Mouse (Mus musculus) MEL (cell line): ENCODE results near the gene BC051019. TPM values are rescaled to one million over a fixed set of nuclear protein-coding genes. Genes with fewer than 3 reads are reported as not detected.

Experiments used
- DNase-seq: peaks from one replicate; pipeline ENCODE4 v3.0.0; 2011; ENCODE audit warnings: low read depth, low spot score
- H3K27ac ChIP-seq: 2 replicates; pipeline ENCODE4 v1.5.1; 2012; ENCODE audit warnings: low read depth, mild to moderate bottlenecking, control low read depth, low read length, moderate library complexity; ENCODE audit not compliant: control insufficient read depth
- H3K27me3 ChIP-seq, 2 experiments: fragments of 150-350 bp in 1 of 2; sonication (generic) in 1 of 2; 2 replicates each; pipeline ENCODE4 v1.6.1; 2012; ENCODE audit warnings: low read length in 2 of 2, mild to moderate bottlenecking in 2 of 2, improper control_type of control experiment in 1 of 2, moderate library complexity in 1 of 2; ENCODE audit not compliant: insufficient read depth in 2 of 2, control insufficient read depth in 1 of 2
- H3K36me3 ChIP-seq, 2 experiments: 2 replicates each; pipeline ENCODE4 v1.6.1; 2012 to 2014; ENCODE audit warnings: low read length in 2 of 2, improper control_type of control experiment in 1 of 2, inconsistent platforms in 1 of 2, mild to moderate bottlenecking in 1 of 2; ENCODE audit not compliant: insufficient read depth in 2 of 2, control insufficient read depth in 1 of 2
- H3K4me1 ChIP-seq, 2 experiments: fragments of 150-350 bp in 1 of 2; sonication (generic) in 1 of 2; 2 replicates each; pipeline ENCODE4 v1.6.1; 2012; ENCODE audit warnings: low read length in 2 of 2, improper control_type of control experiment in 1 of 2, mild to moderate bottlenecking in 1 of 2; ENCODE audit not compliant: insufficient read depth in 2 of 2, control insufficient read depth in 1 of 2
- H3K4me3 ChIP-seq, 2 experiments: fragments of 150-350 bp in 1 of 2; sonication (generic) in 1 of 2; 2 replicates each; pipeline ENCODE4 v1.5.1; 2012; ENCODE audit warnings: low read depth in 2 of 2, low read length in 2 of 2, mild to moderate bottlenecking in 2 of 2, moderate library complexity in 2 of 2, control low read depth in 1 of 2, improper control_type of control experiment in 1 of 2; ENCODE audit not compliant: control insufficient read depth in 1 of 2, insufficient read depth in 1 of 2
- H3K79me2 ChIP-seq: 2 replicates; pipeline ENCODE4 v1.6.1; 2012; ENCODE audit warnings: mild to moderate bottlenecking, low read length, moderate library complexity; ENCODE audit not compliant: control insufficient read depth, poor library complexity, insufficient read depth
- H3K9ac ChIP-seq: 2 replicates; pipeline ENCODE4 v1.6.1; 2012; ENCODE audit warnings: low read depth, mild to moderate bottlenecking, control low read depth, low read length, moderate library complexity; ENCODE audit not compliant: control insufficient read depth, poor library complexity, severe bottlenecking
- H3K9me3 ChIP-seq: fragments of 150-350 bp; sonication (generic); replicated peaks from 2 replicates; pipeline ENCODE4 v1.6.1; 2012; ENCODE audit warnings: mild to moderate bottlenecking, low read length, improper control_type of control experiment, moderate library complexity; ENCODE audit not compliant: insufficient read depth
- BHLHE40 ChIP-seq: IDR thresholded peaks from 2 replicates; pipeline ENCODE4 v1.6.1; 2012; ENCODE audit warnings: low read depth, mild to moderate bottlenecking, inconsistent platforms, low read length, improper control_type of control experiment, borderline replicate concordance
- CHD1 ChIP-seq: IDR thresholded peaks from 2 replicates; pipeline ENCODE4 v1.6.1; 2012; ENCODE audit warnings: low read depth, mild to moderate bottlenecking, inconsistent platforms, low read length, improper control_type of control experiment
- E2F4 ChIP-seq: IDR thresholded peaks from 2 replicates; pipeline ENCODE4 v1.6.1; 2011; ENCODE audit warnings: low read depth, low read length, improper control_type of control experiment, borderline replicate concordance
- ELF1 ChIP-seq: IDR thresholded peaks from 2 replicates; pipeline ENCODE4 v1.6.1; 2014; ENCODE audit warnings: low read depth, mild to moderate bottlenecking, inconsistent platforms, low read length, improper control_type of control experiment, moderate library complexity
- EP300 ChIP-seq, 2 experiments: IDR thresholded peaks; 2 replicates each; pipeline ENCODE4 v1.6.1; 2011; ENCODE audit warnings: improper control_type of control experiment in 2 of 2, low read length in 2 of 2, low read depth in 1 of 2, mild to moderate bottlenecking in 1 of 2
- MAX ChIP-seq: IDR thresholded peaks from 2 replicates; pipeline ENCODE4 v1.6.1; 2011; ENCODE audit warnings: low read length, improper control_type of control experiment
- MEF2A ChIP-seq: IDR thresholded peaks from 2 replicates; pipeline ENCODE4 v1.6.1; 2014; ENCODE audit warnings: low read depth, mild to moderate bottlenecking, inconsistent platforms, low read length, improper control_type of control experiment; ENCODE audit not compliant: poor library complexity, insufficient replicate concordance, severe bottlenecking; ENCODE audit errors: extremely low read depth
- MYB ChIP-seq: IDR thresholded peaks from 2 replicates; pipeline ENCODE4 v1.6.1; 2011; ENCODE audit warnings: mild to moderate bottlenecking, low read depth, low read length, improper control_type of control experiment
- MYC ChIP-seq: IDR thresholded peaks from 2 replicates; pipeline ENCODE4 v1.6.1; 2011; ENCODE audit warnings: low read depth, mild to moderate bottlenecking, low read length, improper control_type of control experiment, moderate library complexity
- NELFE ChIP-seq: IDR thresholded peaks from 2 replicates; pipeline ENCODE4 v1.6.1; 2011; ENCODE audit warnings: low read depth, low read length, improper control_type of control experiment
- NRF1 ChIP-seq: IDR thresholded peaks from 2 replicates; pipeline ENCODE4 v1.6.1; 2014; ENCODE audit warnings: low read depth, mild to moderate bottlenecking, inconsistent platforms, low read length, improper control_type of control experiment, moderate library complexity; ENCODE audit not compliant: poor library complexity, insufficient read depth, severe bottlenecking
- SIN3A ChIP-seq: IDR thresholded peaks from 2 replicates; pipeline ENCODE4 v1.6.1; 2012; ENCODE audit warnings: low read length, improper control_type of control experiment, inconsistent platforms
- TBP ChIP-seq: IDR thresholded peaks from 2 replicates; pipeline ENCODE4 v1.8.0; 2011; ENCODE audit warnings: low read depth, low read length, improper control_type of control experiment
- UBTF ChIP-seq: IDR thresholded peaks from 2 replicates; pipeline ENCODE4 v1.6.1; 2012; ENCODE audit warnings: low read depth, mild to moderate bottlenecking, inconsistent platforms, low read length, improper control_type of control experiment, moderate library complexity, borderline replicate concordance; ENCODE audit not compliant: insufficient read depth
- USF2 ChIP-seq, 2 experiments: IDR thresholded peaks; 2 replicates each; pipeline ENCODE4 v1.6.1; 2011 to 2012; ENCODE audit warnings: improper control_type of control experiment in 2 of 2, low read length in 2 of 2, borderline replicate concordance in 1 of 2, inconsistent platforms in 1 of 2, low read depth in 1 of 2, mild to moderate bottlenecking in 1 of 2; ENCODE audit not compliant: insufficient read depth in 1 of 2
- ZKSCAN1 ChIP-seq: IDR thresholded peaks from 2 replicates; pipeline ENCODE4 v1.6.1; 2012; ENCODE audit warnings: low read depth, mild to moderate bottlenecking, inconsistent platforms, low read length, improper control_type of control experiment, moderate library complexity
- ZNF384 ChIP-seq: IDR thresholded peaks from 2 replicates; pipeline ENCODE4 v1.6.1; 2012; ENCODE audit warnings: low read depth, mild to moderate bottlenecking, inconsistent platforms, low read length, improper control_type of control experiment
- polyA plus RNA-seq, 2 experiments: library from polyadenylated mRNA; stranded (reverse) in 1 of 2; unstranded in 1 of 2; fragments of >175 nt in 1 of 2; fragments of >200 nt in 1 of 2; gene quantifications; 2 replicates each; pipeline versions ENCODE4 v1.2.1 to v1.2.4; 2012; ENCODE audit warnings: low replicate concordance in 2 of 2, low read depth in 1 of 2; ENCODE audit not compliant: insufficient read length in 2 of 2, insufficient read depth in 1 of 2, missing spikeins in 1 of 2
- total RNA-seq: library from RNA; depleted of rRNA; stranded (reverse); fragments of 300-350 nt; gene quantifications from 2 replicates; pipeline ENCODE4 v1.2.3, GENCODE M21; 2012

The BC051019 gene
- total and polyA plus RNA-seq, 3 experiments = 0.39 TPM; not detected in 2

DNA sequence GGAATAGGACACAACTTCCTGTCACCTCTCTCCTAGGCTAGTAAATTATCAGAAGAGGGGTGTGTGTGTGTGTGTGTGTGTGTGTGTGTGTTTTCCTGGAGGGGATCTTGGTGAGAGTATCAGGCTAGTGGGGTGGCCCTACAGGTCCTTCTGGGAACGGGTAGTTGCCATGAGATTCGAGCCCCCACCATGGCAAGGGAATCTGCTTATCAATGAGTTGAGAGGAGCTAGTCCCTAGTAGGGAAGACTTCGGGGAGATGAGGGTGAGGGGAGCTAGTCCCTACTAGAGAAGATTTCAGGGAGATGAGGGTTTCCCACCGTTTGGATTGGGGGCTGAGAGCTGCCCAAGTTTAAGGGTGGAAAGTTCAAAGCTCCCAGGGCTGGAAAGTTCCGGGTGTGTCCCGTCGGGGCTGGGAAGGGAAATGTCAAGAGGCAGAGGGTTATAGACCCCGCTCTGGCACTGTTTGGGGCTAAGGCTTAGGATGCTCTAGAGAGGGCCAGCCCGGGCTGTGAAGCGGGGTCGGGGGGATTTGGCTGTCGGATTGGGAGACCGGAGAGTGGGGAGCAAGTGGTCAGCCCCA is 27.9 kb upstream of the BC051019 start:
- Histone ChIP-seq H3K9me3 (no peaks in the 10 kb centered on the region), H3K4me1 (peaks cover 8% of the 10 kb centered on the region in 2 experiments; a peak in 3 of 4 replicates), H3K4me3 (peak overlapping the region; percentile 89), H3K9ac (peak overlapping the region; percentile 98), H3K27me3 (no peaks in the 10 kb centered on the region), H3K27ac (peak overlapping the region; percentile 18; the same call in 1 of the 2 replicates), H3K36me3 (peaks cover 1 to 15% of the 10 kb centered on the region in 2 experiments; a peak in 3 of 4 replicates), H3K79me2 (peaks cover 11% of the 10 kb centered on the region)
- TF ChIP-seq ZKSCAN1 = no peak
- no peak for TF ChIP-seq BHLHE40
- no peak for TF ChIP-seq MYC
- no peak for TF ChIP-seq NELFE
- no peak for TF ChIP-seq MYB
- TF ChIP-seq MEF2A = no peak
- TF ChIP-seq MAX = no peak
- TF ChIP-seq TBP = no peak
- no peak for TF ChIP-seq CHD1
- no peak for TF ChIP-seq ZNF384
- no peak for TF ChIP-seq USF2 (IDR thresholded peaks at IDR 0.05; ENCODE audit: borderline replicate concordance in 1 of 2, insufficient read depth in 1 of 2, low read depth in 1 of 2, low read length in 2 of 2)
- TF ChIP-seq EP300 (IDR thresholded peaks at IDR 0.05; ENCODE audit: low read depth in 1 of 2, low read length in 2 of 2) = no peak
- TF ChIP-seq SIN3A = no peak
- peak; percentile 50 for DNase-seq

DNA sequence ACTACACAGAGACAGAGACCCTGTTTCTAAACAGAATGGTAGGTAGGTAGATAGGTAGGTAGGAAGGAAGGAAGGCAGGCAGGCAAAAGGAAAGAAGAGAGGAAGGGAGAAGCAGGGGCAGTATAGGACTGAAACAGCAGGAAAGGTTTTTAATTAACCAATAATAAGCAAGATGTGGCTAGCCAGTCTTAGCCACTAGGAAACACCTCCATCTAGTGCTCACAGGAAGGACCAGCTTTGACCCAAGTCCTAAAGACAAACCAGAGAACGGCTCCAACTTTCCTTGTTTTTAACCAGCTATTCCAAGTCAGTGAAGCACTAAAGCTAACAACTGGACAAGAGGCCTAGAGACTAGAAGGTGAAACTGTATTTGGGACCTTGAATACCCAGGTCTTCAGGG is 24.1 kb upstream of the BC051019 start:
- no peak for DNase-seq
- Histone ChIP-seq H3K9me3 (no peaks in the 10 kb centered on the region), H3K36me3 (peaks cover 3 to 5% of the 10 kb centered on the region in 2 experiments), H3K4me3 (no peak overlapping the region), H3K27ac (no peak overlapping the region), H3K79me2 (peaks cover 11% of the 10 kb centered on the region), H3K27me3 (no peaks in the 10 kb centered on the region), H3K4me1 (peaks cover under 1 to 3% of the 10 kb centered on the region in 2 experiments; a peak in 1 of 4 replicates), H3K9ac (no peak overlapping the region)
- TF ChIP-seq CHD1 (no peak), ELF1 (no peak), NRF1 (no peak), E2F4 (no peak), BHLHE40 (no peak), UBTF (no peak), MEF2A (no peak), SIN3A (no peak)
